Mouse (Mus musculus) R1 (cell line): Measurements from ENCODE around the gene Tmem219.

Source experiments
- DNase-seq: peaks from one replicate; pipeline ENCODE4 v3.0.0-alpha.2; 2018; ENCODE audit warnings: low read depth, low spot score

Tmem219 gene

DNA sequence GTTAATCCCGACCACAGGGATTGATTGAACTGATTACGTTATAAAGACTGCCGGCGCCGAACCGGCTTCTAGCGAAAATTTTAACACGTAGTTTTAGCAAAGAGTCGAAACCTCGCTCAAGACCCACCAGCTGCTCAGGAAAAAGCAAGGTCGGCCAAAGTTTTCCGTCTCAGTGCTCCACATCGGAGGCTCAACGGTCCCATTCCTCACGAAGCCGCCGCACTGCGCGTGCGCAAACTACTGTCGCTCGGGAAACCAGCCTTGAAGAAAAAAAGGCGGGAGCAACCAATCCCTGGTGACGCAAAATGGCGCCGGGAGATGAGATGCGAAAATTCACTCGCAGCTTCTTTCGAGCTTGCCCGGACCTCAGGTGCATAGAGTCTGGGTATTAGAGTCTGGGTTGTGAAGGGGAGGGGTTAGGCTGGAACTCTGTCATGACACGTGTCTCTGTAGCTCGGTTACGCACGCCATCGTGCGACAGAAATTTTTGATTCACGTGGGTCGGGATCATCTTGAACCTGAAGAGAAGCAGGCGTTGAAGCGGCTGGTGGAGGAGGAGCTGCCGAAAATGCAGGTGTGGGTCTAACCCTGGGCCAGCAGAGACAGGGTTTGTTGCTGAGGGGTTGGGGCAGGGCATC is 60.5 kb downstream of the Tmem219 start, which contains the start of gene Ino80e:
TSS of gene Ino80e (minus strand) at position 231 of the 638 bp plus-strand sequence.
- peak; percentile 96 for DNase-seq

- peak; percentile 97 for DNase-seq
Observed at GRCm38 (mm10) chr7:126861429-126862130, 61.1 kb downstream of the Tmem219 start, which contains the start of gene Hirip3. Hirip3 (plus strand) TSS chr7:126861972.

DNA sequence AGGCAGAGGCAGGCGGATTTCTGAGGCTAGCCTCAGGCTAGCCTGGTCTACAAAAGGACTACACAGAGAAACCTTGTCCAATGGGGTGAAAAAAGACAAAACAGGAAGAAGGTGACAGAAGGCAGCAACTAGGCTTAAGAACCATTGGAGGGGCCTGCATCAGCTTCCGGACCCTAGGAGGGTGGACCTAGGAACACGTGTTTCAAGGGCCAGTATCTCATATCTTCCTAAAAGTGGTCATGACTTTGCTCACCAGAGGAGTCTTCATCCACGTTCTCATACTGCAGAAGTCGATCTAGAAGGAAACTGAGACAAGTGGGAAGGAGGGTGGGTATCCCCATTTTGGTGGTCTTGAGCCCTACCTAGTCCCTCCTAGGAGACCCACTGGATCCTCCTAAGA is 61.7 kb downstream of the Tmem219 start:
- peak; percentile 47 for DNase-seq

- peak; percentile 95 for DNase-seq
Observed at GRCm38 (mm10) chr7:126856741-126857420, 65.8 kb downstream of the Tmem219 start.

DNA sequence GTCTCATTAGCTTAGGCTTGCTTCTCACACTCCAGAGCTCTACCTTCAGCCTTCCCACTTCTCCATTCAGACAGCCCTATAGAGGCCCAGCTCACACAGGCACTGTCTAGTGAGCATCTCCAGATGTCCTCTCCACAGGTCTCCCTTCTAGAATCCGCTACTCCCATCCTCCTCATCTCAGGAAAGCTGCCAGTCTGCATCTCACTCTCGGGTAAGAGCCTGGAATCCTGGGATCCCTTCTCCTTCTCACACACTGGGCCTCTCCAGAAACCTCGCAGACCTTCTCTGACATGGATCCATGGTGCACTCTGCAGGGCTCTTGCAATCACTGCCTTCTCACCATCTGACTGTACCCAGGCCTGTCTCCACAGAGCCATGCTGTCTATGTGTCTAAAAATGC is 67.1 kb downstream of the Tmem219 start:
- DNase-seq = no peak

GRCm38 (mm10) chr7:126853454-126853853 is 69.3 kb downstream of the Tmem219 start:
- DNase-seq = no peak

- DNase-seq = no peak
Observed at GRCm38 (mm10) chr7:126851192-126851591, 71.5 kb downstream of the Tmem219 start.

DNA sequence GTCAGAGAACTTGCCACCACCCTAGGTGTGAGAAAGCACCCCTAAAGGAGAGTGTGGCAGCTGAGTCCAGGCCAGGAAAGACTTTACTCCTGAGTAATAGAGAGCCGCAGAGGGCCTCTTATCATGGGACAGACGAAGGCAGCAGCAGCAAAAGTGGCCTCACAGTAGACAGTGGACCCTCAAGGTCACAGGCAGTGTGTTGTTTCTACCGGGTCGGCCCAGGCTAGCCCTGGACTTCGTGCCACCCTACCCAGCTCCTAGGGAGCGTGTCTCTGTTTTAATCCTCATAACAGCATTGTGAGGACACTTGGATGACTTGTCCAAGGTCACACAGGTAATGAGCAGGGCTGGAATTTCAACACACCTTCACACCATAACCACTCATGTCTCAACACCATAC is 72.6 kb downstream of the Tmem219 start:
- DNase-seq = no peak

DNA sequence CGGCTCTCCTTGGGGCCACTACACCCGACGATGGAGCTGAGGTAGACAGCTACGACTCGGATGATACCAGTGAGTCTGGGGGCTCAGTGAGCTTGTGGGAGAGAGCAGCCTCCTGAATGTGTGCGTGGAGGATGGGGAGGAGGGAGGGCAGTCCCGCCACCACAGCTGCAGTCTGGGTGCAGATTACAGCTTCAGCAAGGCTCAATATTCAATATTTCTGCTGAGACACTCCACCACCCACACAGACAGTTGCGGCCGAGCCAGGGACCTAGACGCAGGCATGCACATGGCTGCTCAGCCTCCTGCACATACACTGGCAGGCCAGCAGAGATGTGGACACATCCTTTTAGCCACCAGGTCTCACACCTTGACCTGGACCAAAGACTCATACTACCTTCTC is 73.9 kb downstream of the Tmem219 start:
- DNase-seq = no peak

- DNase-seq = peak; percentile 75
Observed at GRCm38 (mm10) chr7:126847421-126848398, 75.0 kb downstream of the Tmem219 start.

GRCm38 (mm10) chr7:126847116-126847420 is 75.6 kb downstream of the Tmem219 start, which contains the start of gene Doc2a:
Doc2a (plus strand) TSS chr7:126847416.
- DNase-seq = no peak

GRCm38 (mm10) chr7:126845516-126845915 is 77.2 kb downstream of the Tmem219 start:
- no peak for DNase-seq

GRCm38 (mm10) chr7:126843276-126843675 is 79.4 kb downstream of the Tmem219 start:
- no peak for DNase-seq
